Mouse (Mus musculus) testis, postnatal 14 days (tissue): ENCODE measurements around the gene Plin5.
"Not testable (repeated sequence)": the region's sequence is repeated elsewhere in the genome, so short reads cannot be mapped to it uniquely, and the experiment has no call there.

Experiments used
- DNase-seq: peaks from one replicate; pipeline ENCODE4 v3.0.0; 2021; ENCODE audit warnings: low spot score

The Plin5 gene

DNA sequence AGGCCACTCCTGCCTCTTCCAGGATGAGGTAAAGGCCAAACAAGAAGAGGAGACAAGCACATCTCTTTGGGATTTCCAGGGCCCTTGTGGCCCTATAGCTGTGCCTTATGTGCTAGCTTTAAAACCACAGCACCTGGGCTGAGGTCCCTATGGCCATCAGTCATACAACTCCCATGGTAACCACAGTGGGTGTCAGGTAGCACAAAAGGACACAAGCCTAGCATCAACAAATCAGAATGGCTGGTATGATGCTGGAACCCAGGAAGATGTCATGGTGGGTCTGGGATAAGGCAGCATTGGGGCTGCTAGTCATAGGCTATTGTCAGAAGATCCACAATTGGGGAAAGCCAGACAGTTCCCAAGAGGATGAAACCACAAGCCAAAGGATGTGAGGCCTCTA lies 46.3 kb downstream of the Plin5 start:
- DNase-seq = no peak

DNA sequence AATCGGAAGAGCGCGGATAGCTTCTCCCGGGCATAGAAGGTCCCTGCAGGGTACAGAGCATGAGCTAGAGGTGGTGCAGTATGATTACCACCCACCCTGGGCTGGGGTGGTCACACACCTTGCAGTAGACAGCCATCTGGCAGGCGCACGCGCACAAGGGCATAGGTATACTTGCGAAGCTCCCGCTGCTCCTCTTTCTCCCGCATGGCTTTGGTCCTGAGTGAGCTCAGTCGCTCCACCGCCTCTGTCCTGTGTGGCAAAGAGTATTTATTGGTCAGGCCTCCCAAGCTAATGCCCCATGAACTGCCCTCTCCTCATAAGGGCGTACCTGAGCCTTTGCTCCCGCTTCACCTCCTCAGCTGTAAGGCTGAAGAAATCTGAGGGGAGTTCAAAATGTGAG lies 48.3 kb downstream of the Plin5 start:
- DNase-seq = no peak

DNA sequence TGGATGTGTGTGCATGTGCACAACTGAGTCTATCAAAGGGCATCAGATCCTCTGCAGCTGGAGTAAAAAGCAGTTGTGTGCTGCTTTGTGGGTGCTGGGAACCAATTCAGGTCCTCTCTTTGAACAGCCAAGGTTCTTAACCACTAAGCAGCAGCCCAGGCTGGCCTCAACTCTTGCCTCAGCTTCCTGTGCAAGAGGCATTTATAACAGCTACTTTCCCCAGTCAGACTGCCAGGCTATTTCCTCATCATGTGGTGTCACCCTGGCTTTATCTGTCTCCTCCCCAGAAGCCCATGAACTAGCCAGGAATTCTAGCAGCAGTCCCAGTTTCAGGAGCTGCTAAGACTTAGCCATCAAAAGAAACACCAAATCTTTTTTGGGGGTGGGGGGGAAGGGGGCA lies 50.9 kb downstream of the Plin5 start:
- no peak for DNase-seq

GRCm38 (mm10) chr17:56065715-56066114 lies 51.7 kb downstream of the Plin5 start:
- not testable (repeated sequence) for DNase-seq

DNA sequence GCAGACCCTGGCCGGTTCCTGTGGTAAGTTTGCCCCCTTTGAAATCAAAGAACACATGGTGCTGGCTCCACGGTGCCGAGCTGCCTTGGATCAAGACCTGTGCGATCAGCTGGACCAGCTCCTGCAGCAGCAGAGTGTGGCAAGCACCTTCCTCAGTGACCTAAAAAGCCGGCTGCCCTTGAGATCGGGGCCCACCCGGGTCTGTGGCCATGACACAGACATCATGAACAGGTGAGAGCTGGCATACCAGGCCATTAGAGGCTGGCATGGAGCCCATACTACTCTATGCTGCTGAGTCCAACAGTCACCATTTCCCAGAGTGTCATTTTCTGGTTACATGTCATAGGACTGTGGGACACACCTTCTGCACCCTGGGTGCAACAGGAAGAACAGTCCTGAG lies 55.3 kb downstream of the Plin5 start:
- DNase-seq = no peak
